Mouse (Mus musculus): ENCODE measurements at regions not wholly inside any gene's neighbourhood (a gene's known extent, or its start where the extent isn't known, plus 50 kb on each side); places are given as distances from the start of the nearest gene placed in this dataset.

- no peak for DNase-seq
These were observed 441.8 kb downstream of the Cdk5rap2 start for GRCm38 (mm10) chr4:69968424-69968823.

Measured in right cerebral cortex, postnatal 25 days (tissue).